25 mouse cellular contexts compared by ENCODE assay signal in the genomic region with DNA sequence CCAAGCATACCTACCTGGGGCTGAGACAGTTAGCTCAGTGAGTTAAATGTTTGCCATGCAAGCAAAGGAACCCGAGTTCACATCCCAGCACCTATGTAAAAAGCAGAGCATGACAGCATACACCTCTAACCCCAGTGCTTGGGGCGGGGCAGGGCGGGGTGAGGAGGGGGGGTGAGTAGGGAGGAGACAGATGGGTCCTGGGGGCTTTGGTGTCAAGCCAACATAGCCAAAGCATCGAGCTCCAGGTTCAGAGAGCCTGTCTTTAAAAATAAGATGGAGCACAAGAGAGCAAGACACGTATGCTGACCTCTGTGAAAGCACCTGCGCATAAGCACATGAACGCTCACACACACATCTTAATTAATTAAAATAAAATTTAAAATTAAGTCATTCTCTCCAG.
"Had no signal": no experiment of that assay in that cellular context is flagged by ENCODE, and none has a peak within 500 bp of the region (broad histone marks: within the 10 kb centered on the region; RNA-seq: fewer than 3 reads in every experiment).

No protein-coding gene starts in this region.

- H3K4me3 ChIP-seq: heart, adult 2 months; heart, embryonic 13.5 days; heart, embryonic 15.5 days; kidney, embryonic 15.5 days; limb, embryonic 13.5 days; limb, embryonic 15.5 days; liver, embryonic 12.5 days had no signal

- DNase-seq: gastrocnemius, postnatal 14 days; gastrocnemius, postnatal 36 days; heart, adult 11 months; heart, adult 2 months; heart, postnatal 14 days; heart, postnatal 36 days; kidney, adult 11 months; kidney, adult 2 months; kidney, adult 9 months; kidney, postnatal 14 days; kidney, postnatal 36 days; layer of hippocampus, adult 9-11 months; layer of hippocampus, postnatal 36 days; left cerebral cortex, postnatal 4 days had no signal

- H3K4me2 ChIP-seq: heart, embryonic 11.5 days; heart, embryonic 13.5 days; heart, embryonic 15.5 days; kidney, embryonic 15.5 days; limb, embryonic 13.5 days; limb, embryonic 15.5 days; liver, embryonic 12.5 days had no signal

- H3K36me3 ChIP-seq: heart, embryonic 15.5 days had no signal

- H3K4me1 ChIP-seq: kidney, embryonic 15.5 days had no signal

- H3K9ac ChIP-seq: heart, embryonic 13.5 days; heart, embryonic 15.5 days; kidney, embryonic 15.5 days; limb, embryonic 13.5 days; limb, embryonic 15.5 days; liver, embryonic 12.5 days; liver, embryonic 14.5 days had no signal

- H3K27me3 ChIP-seq: heart, embryonic 13.5 days; heart, embryonic 15.5 days; kidney, embryonic 15.5 days; limb, embryonic 13.5 days; limb, embryonic 15.5 days; liver, embryonic 12.5 days had no signal

- H3K9me3 ChIP-seq: heart, embryonic 13.5 days; heart, embryonic 15.5 days; kidney, embryonic 15.5 days; limb, embryonic 13.5 days; limb, embryonic 15.5 days; liver, embryonic 12.5 days had no signal

- H3K27ac ChIP-seq: heart, adult 2 months; heart, embryonic 13.5 days; heart, embryonic 15.5 days; hindbrain, postnatal 0 days; kidney, embryonic 15.5 days; kidney, postnatal 0 days; limb, embryonic 13.5 days; limb, embryonic 15.5 days; liver, embryonic 12.5 days; liver, embryonic 14.5 days had no signal

- ATAC-seq: hindbrain, postnatal 0 days; intestine, embryonic 16.5 days; liver, embryonic 12.5 days had no signal
